Mouse (Mus musculus) neural tube, embryonic 11.5 days (tissue): ENCODE measurements at regions not wholly inside any gene's neighbourhood (a gene's known extent, or its start where the extent isn't known, plus 50 kb on each side); places are given as distances from the start of the nearest gene placed in this dataset.

Experiments used
- ATAC-seq: fragments of 200-750 bp; cut with Nextera tagmentation; 2 replicates; pipeline ENCODE4 v1.8.0; 2017; ENCODE audit warnings: moderate number of reproducible peaks, mild to moderate bottlenecking, moderate TSS enrichment, moderate library complexity; ENCODE audit not compliant: insufficient read depth, low FRiP score, low TSS enrichment
- DNase-seq: peaks from one replicate; pipeline ENCODE4 v3.0.0-alpha.2; 2015; ENCODE audit warnings: low spot score
- H3K27ac ChIP-seq: fragments of 300-500 bp; sonication (generic); 2 replicates; pipeline ENCODE4 v1.5.1; 2014; ENCODE audit warnings: low read depth, mild to moderate bottlenecking, low read length
- H3K27me3 ChIP-seq: fragments of 300-500 bp; sonication (generic); 2 replicates; pipeline ENCODE4 v1.6.1; 2014; ENCODE audit warnings: mild to moderate bottlenecking, low read length, mixed read lengths; ENCODE audit not compliant: control insufficient read depth, insufficient read depth
- H3K36me3 ChIP-seq: fragments of 300-500 bp; sonication (generic); 2 replicates; pipeline ENCODE4 v1.6.1; 2014; ENCODE audit warnings: mild to moderate bottlenecking, low read length, moderate library complexity, mixed read lengths; ENCODE audit not compliant: control insufficient read depth, insufficient read depth
- H3K4me1 ChIP-seq: fragments of 300-500 bp; sonication (generic); 2 replicates; pipeline ENCODE4 v1.6.1; 2014; ENCODE audit warnings: low read length, mixed read lengths; ENCODE audit not compliant: control insufficient read depth, insufficient read depth
- H3K4me2 ChIP-seq: fragments of 300-500 bp; sonication (generic); 2 replicates; pipeline ENCODE4 v1.6.1; 2014; ENCODE audit warnings: low read depth, mild to moderate bottlenecking, moderate library complexity
- H3K4me3 ChIP-seq: fragments of 300-500 bp; sonication (generic); 2 replicates; pipeline ENCODE4 v1.5.1; 2014; ENCODE audit warnings: low read depth, low read length
- H3K9ac ChIP-seq: fragments of 300-500 bp; sonication (generic); 2 replicates; pipeline ENCODE4 v1.6.1; 2014; ENCODE audit warnings: mild to moderate bottlenecking, low read length
- H3K9me3 ChIP-seq: fragments of 300-500 bp; sonication (generic); 2 replicates; pipeline ENCODE4 v1.6.1; 2016; ENCODE audit warnings: low read length; ENCODE audit not compliant: control insufficient read depth
- WGBS: fragments of 180-500 bp; shearing (Covaris S2); extraction: QIAGEN DNeasy Blood & Tissue Kit; methylation state at CpG from one replicate; pipeline ENCODE4 v1.1.7; 2014; 5-methylcytosine and 5-hydroxymethylcytosine counted together

DNA sequence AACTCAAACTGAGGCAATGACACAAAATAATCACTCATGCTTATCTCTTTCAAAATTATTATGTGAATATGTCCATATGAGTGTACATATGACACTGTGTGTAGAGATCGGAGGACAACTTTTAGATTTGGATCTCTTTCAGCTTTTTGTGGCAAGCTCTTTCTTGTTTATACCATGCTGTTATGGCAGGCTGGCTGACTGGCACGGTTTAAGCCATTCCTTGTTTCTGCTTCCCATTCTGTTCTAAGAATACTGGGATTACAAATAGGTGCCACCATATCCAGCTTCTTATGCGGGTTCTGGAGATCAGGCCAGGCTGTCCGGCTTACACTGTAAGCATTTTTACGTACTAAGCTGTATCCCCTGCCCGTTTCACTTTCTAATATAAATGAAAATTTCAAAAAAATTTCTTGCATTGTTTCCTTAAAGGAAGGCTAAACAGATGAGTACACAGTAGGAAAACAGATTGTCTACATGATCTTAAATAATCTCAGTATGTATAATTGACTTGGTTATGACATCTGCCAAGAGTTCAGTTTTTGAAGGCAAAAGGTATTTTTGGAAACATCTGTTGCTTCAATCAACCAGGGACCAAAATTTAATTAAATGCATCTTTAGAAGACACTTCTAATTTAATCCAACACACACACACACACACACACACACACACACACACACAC, 171.6 kb upstream of the Ufl1 start:
- Histone ChIP-seq H3K4me1 (no peaks in the 10 kb centered on the region), H3K4me2 (no peak overlapping the region), H3K27me3 (no peaks in the 10 kb centered on the region), H3K36me3 (no peaks in the 10 kb centered on the region), H3K27ac (no peak overlapping the region), H3K9me3 (no peaks in the 10 kb centered on the region), H3K4me3 (no peak overlapping the region), H3K9ac (no peak overlapping the region)
- no peak for DNase-seq
- no peak for ATAC-seq
- 93% methylated on average over 6 of the region's 6 CpGs for WGBS

DNA sequence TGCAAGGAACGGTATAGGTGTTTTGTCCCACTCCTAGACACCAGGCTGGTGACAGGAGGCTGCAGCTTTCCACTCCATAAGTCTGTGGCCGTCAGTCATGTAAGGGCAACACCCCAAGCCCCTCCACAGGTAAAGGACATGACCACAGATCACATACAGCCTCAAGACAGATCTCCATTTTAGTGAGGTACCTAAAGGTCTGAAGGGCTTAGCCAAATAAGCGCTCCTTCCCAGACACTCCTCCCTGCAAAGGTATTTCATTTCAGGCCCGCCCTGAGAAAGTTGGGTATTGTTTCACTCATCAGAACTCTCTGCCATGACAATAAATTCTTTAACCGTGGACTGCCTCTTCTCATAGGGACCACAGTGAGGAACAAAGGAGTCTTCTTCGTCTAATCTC, 170.2 kb upstream of the Ufl1 start:
- no peaks in the 10 kb centered on the region for H3K4me1 ChIP-seq
- no peak overlapping the region for H3K9ac ChIP-seq
- H3K4me2 ChIP-seq, result no peak overlapping the region
- WGBS, result 77% methylated on average over 6 of the region's 6 CpGs
- ATAC-seq (no peak), DNase-seq (no peak)
- H3K27me3 ChIP-seq, result no peaks in the 10 kb centered on the region
- no peak overlapping the region for H3K4me3 ChIP-seq
- H3K27ac ChIP-seq, result no peak overlapping the region
- no peaks in the 10 kb centered on the region for H3K36me3 ChIP-seq
- H3K9me3 ChIP-seq, result no peaks in the 10 kb centered on the region

- Histone ChIP-seq H3K9ac (no peak overlapping the region), H3K4me3 (no peak overlapping the region), H3K27me3 (no peaks in the 10 kb centered on the region), H3K9me3 (no peaks in the 10 kb centered on the region), H3K27ac (no peak overlapping the region), H3K36me3 (no peaks in the 10 kb centered on the region), H3K4me2 (no peak overlapping the region), H3K4me1 (no peaks in the 10 kb centered on the region)
- ATAC-seq (no peak), DNase-seq (no peak)
- WGBS, result 84% methylated on average over 8 of the region's 8 CpGs
Observed at GRCm38 (mm10) chr4:25432203-25432602, 150.6 kb upstream of the Ufl1 start.

DNA sequence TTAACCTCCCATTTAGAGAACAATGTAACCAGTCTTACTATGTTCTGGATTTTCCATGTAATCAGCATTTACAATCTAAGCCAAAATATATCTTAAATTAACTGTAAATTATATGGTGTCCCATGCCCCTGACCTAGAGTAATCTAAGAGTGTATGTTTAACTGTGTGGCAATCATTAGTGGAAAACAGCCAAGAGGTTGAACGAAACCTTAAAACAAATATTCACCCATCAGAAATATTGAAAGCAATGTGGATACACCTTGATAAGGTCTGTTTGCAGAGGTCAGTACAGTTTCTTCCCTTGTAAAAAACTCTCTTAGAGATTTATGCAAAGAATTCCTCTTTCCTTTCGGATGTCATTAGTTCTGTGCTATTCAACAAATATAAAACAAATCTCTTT, 134.7 kb upstream of the Ufl1 start:
- no peak overlapping the region for H3K27ac ChIP-seq
- H3K4me1 ChIP-seq, result no peaks in the 10 kb centered on the region
- H3K4me2 ChIP-seq, result no peak overlapping the region
- no peaks in the 10 kb centered on the region for H3K36me3 ChIP-seq
- 83% methylated on average over 2 of the region's 2 CpGs for WGBS
- no peak overlapping the region for H3K4me3 ChIP-seq
- no peak overlapping the region for H3K9ac ChIP-seq
- no peak for DNase-seq
- no peaks in the 10 kb centered on the region for H3K9me3 ChIP-seq
- H3K27me3 ChIP-seq, result no peaks in the 10 kb centered on the region
- ATAC-seq, result no peak

- ATAC-seq, result no peak
- Histone ChIP-seq H3K27me3 (no peaks in the 10 kb centered on the region), H3K36me3 (no peaks in the 10 kb centered on the region), H3K9ac (no peak overlapping the region), H3K4me3 (no peak overlapping the region), H3K4me1 (peaks cover 3% of the 10 kb centered on the region), H3K4me2 (no peak overlapping the region), H3K27ac (no peak overlapping the region), H3K9me3 (no peaks in the 10 kb centered on the region)
- 57% methylated on average over 4 of the region's 4 CpGs for WGBS
- no peak for DNase-seq
Observed at GRCm38 (mm10) chr4:25410440-25410839, 128.8 kb upstream of the Ufl1 start.

- H3K4me2 ChIP-seq, result no peak overlapping the region
- no peaks in the 10 kb centered on the region for H3K9me3 ChIP-seq
- no peak overlapping the region for H3K4me3 ChIP-seq
- H3K27me3 ChIP-seq, result no peaks in the 10 kb centered on the region
- peaks cover 3% of the 10 kb centered on the region for H3K4me1 ChIP-seq
- H3K9ac ChIP-seq, result no peak overlapping the region
- peak; percentile 60 for DNase-seq
- peak; percentile 82 for ATAC-seq
- WGBS, result 23% methylated on average over 3 of the region's 3 CpGs
- no peaks in the 10 kb centered on the region for H3K36me3 ChIP-seq
- H3K27ac ChIP-seq, result no peak overlapping the region
Observed at GRCm38 (mm10) chr4:25408696-25409448, 127.3 kb upstream of the Ufl1 start.

DNA sequence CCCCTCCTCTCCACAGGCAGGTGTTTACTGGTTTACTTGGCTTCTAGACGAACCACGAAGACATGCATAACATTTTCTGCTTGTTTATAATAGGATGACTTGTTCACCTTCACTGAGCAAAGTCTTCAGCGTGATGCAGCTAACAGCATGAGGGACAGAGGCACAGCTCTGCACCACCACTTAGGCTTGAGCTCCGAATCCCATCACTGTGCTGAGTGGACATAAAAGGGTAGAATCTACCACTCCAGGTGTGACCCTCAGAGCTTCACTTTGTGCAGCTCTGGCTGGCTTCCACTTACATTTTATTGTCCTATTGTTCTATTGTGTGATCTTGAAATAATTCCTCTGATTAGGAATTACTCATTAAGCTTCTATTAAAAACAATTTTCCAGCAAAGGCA, 126.2 kb upstream of the Ufl1 start:
- H3K27ac ChIP-seq, result no peak overlapping the region
- H3K4me1 ChIP-seq, result peaks cover 3% of the 10 kb centered on the region
- H3K4me2 ChIP-seq, result no peak overlapping the region
- no peaks in the 10 kb centered on the region for H3K36me3 ChIP-seq
- ATAC-seq (0 out of 2 replicates have a peak, but pooled peaks have one; percentile 29), DNase-seq (no peak)
- no peaks in the 10 kb centered on the region for H3K9me3 ChIP-seq
- no peak overlapping the region for H3K4me3 ChIP-seq
- WGBS, result 51% methylated on average over 4 of the region's 4 CpGs
- no peak overlapping the region for H3K9ac ChIP-seq
- no peaks in the 10 kb centered on the region for H3K27me3 ChIP-seq

- no peaks in the 10 kb centered on the region for H3K9me3 ChIP-seq
- H3K36me3 ChIP-seq, result no peaks in the 10 kb centered on the region
- WGBS, result 85% methylated on average over 5 of the region's 5 CpGs
- ATAC-seq (no peak), DNase-seq (no peak)
- no peak overlapping the region for H3K27ac ChIP-seq
- no peaks in the 10 kb centered on the region for H3K4me1 ChIP-seq
- no peak overlapping the region for H3K9ac ChIP-seq
- H3K27me3 ChIP-seq, result no peaks in the 10 kb centered on the region
- H3K4me3 ChIP-seq, result no peak overlapping the region
- no peak overlapping the region for H3K4me2 ChIP-seq
Observed at GRCm38 (mm10) chr4:25389542-25389941, 107.9 kb upstream of the Ufl1 start.

GRCm38 (mm10) chr4:25372041-25372440, 90.4 kb upstream of the Ufl1 start:
- Histone ChIP-seq H3K9me3 (no peaks in the 10 kb centered on the region), H3K9ac (no peak overlapping the region), H3K4me3 (no peak overlapping the region), H3K36me3 (no peaks in the 10 kb centered on the region), H3K27me3 (no peaks in the 10 kb centered on the region), H3K27ac (no peak overlapping the region), H3K4me2 (no peak overlapping the region), H3K4me1 (no peaks in the 10 kb centered on the region)
- ATAC-seq (no peak), DNase-seq (no peak)
- WGBS, result 87% methylated on average over 4 of the region's 4 CpGs
